Mouse (Mus musculus) activated CD4-positive, CD25-positive, alpha-beta regulatory T cell, adult 4 months (primary cell): ENCODE data around the gene Cds2. TPM values are rescaled to one million over a fixed set of nuclear protein-coding genes. Genes with fewer than 3 reads are reported as not detected.

Experiments
- polyA plus RNA-seq, 2 experiments: library from polyadenylated mRNA; unstranded; fragments of 100-300 nt; shearing (Covaris generic); gene quantifications; one replicate each; pipeline ENCODE4 v1.2.1; 2017

The Cds2 gene
- polyA plus RNA-seq, 2 experiments from 2014 or later, result 21.6 to 28.3 TPM

Other genes with a start within 250 kb of the Cds2 start
- 10 to 100 TPM; 59.8 to 83.1 TPM for gene Rassf2, start 232.9 kb upstream of the Cds2 start, polyA plus RNA-seq
- gene Slc23a2, start 118.0 kb upstream of the Cds2 start, polyA plus RNA-seq, result 10 to 100 TPM in 1 of 2 experiments, 1 to 10 TPM in 1; 9.8 to 11.1 TPM
- gene Tmem230, start 15.3 kb upstream of the Cds2 start, polyA plus RNA-seq, result 10 to 100 TPM; 40.0 to 40.5 TPM
- 100 to 1,000 TPM; 185 to 199 TPM for gene Pcna, start 9.8 kb upstream of the Cds2 start, polyA plus RNA-seq
- gene Prokr2, start 122.3 kb downstream of the Cds2 start, polyA plus RNA-seq, result under 1 TPM in 1 of 2 experiments, not detected in 1; 0.21 TPM